Mouse (Mus musculus) embryonic fibroblast, embryonic 13.5 days (primary cell): ENCODE results near the gene Smok2a.
"Not testable (repeated sequence)": the region's sequence is repeated elsewhere in the genome, so short reads cannot be mapped to it uniquely, and the experiment has no call there.

Experiments
- CTCF ChIP-seq: IDR thresholded peaks from 2 replicates; pipeline ENCODE4 v1.5.1; 2011; ENCODE audit warnings: mild to moderate bottlenecking, control low read depth, low read length, moderate library complexity, borderline replicate concordance; ENCODE audit not compliant: insufficient read depth
- POLR2A ChIP-seq: IDR thresholded peaks from 2 replicates; pipeline ENCODE4 v1.6.1; 2011; ENCODE audit warnings: low read depth, mild to moderate bottlenecking, control low read depth, low read length, moderate library complexity

- not testable (repeated sequence) for TF ChIP-seq CTCF, POLR2A
Observed at GRCm38 (mm10) chr17:13188846-13189245, 32.1 kb upstream of the Smok2a start.
